8 mouse cellular contexts compared by ENCODE assay signal in genomic region chr1:87127206-87128030, GRCm38 (mm10). TPM values are rescaled to one million over a fixed set of nuclear protein-coding genes. Genes with fewer than 3 reads are reported as not detected.
DNase-seq lines count a peak whose midpoint lies in the region; ATAC-seq lines count a peak whose summit lies in the region.

No protein-coding gene starts in this region.

- no peak overlapping the region for H3K27ac ChIP-seq in forebrain, embryonic 12.5 days
- H3K27ac ChIP-seq in limb, embryonic 15.5 days: no peak overlapping the region

- DNase-seq in kidney, postnatal 10 days: peak; percentile 28
- no peak for DNase-seq in kidney, adult 18-20 months
- DNase-seq in MN1 (ENCODE audit: low spot score): no peak
- no peak for DNase-seq in adrenal gland, adult 18-20 months (ENCODE audit: low spot score in 2 of 2)
- DNase-seq in embryo, embryonic 11 days: no peak

- H3K9ac ChIP-seq in forebrain, embryonic 12.5 days: no peak overlapping the region
- H3K9ac ChIP-seq in limb, embryonic 15.5 days: no peak overlapping the region

- H3K36me3 ChIP-seq in forebrain, embryonic 12.5 days (replicated peaks): no peaks in the 10 kb centered on the region
- H3K36me3 ChIP-seq in limb, embryonic 15.5 days: no peaks in the 10 kb centered on the region

- ATAC-seq in forebrain, embryonic 12.5 days (ENCODE audit: low FRiP score): no peak
- ATAC-seq in inflammation-experienced regulatory T-cells, adult 6 months: peak; percentile 43
- no peak for ATAC-seq in limb, embryonic 15.5 days (ENCODE audit: insufficient number of reproducible peaks, low FRiP score, low TSS enrichment, low read depth)

- WGBS in forebrain, embryonic 12.5 days: 7% methylated on average over 43 of the region's 43 CpGs
- 8% methylated on average over 43 of the region's 43 CpGs for WGBS in limb, embryonic 15.5 days

- H3K4me3 ChIP-seq in forebrain, embryonic 12.5 days (replicated peaks): peak overlapping the region; percentile 13
- peak overlapping the region; percentile 18; the same call in 1 of the 2 replicates for H3K4me3 ChIP-seq in limb, embryonic 15.5 days

- H3K4me2 ChIP-seq in forebrain, embryonic 12.5 days: peak overlapping the region; percentile 38
- peak overlapping the region; percentile 29; the same call in 1 of the 2 replicates for H3K4me2 ChIP-seq in limb, embryonic 15.5 days

- peaks cover 45% of the 10 kb centered on the region for H3K27me3 ChIP-seq in forebrain, embryonic 12.5 days
- peaks cover 40% of the 10 kb centered on the region for H3K27me3 ChIP-seq in limb, embryonic 15.5 days

- no peaks in the 10 kb centered on the region for H3K9me3 ChIP-seq in forebrain, embryonic 12.5 days
- H3K9me3 ChIP-seq in limb, embryonic 15.5 days: no peaks in the 10 kb centered on the region

- H3K4me1 ChIP-seq in forebrain, embryonic 12.5 days: peaks cover 10% of the 10 kb centered on the region; the same call in 1 of the 2 replicates
- peaks cover 4% of the 10 kb centered on the region; the same call in 1 of the 2 replicates for H3K4me1 ChIP-seq in limb, embryonic 15.5 days

RNA-seq across cellular contexts. Expression of gene Akp3, which starts 2.6 kb away (rescaled TPM):
- not detected in 2 replicates for polyA plus RNA-seq in forebrain, embryonic 12.5 days (2016; fragmentation: Nextera tagmentation; extraction: Ambion mirVana)
- polyA plus RNA-seq in inflammation-experienced regulatory T-cells, adult 6 months (2017; shearing (Covaris generic)): not detected
- not detected in 2 replicates for polyA plus RNA-seq in limb, embryonic 15.5 days (2015; fragmentation: Nextera tagmentation; extraction: Ambion mirVana)
- total RNA-seq in adrenal gland, adult 18-20 months (2021): not detected

RNA-seq across cellular contexts. Expression of gene Alpi, which starts 26.0 kb away (rescaled TPM):
- polyA plus RNA-seq in forebrain, embryonic 12.5 days (2016; fragmentation: Nextera tagmentation; extraction: Ambion mirVana): not detected in 2 replicates
- not detected for polyA plus RNA-seq in inflammation-experienced regulatory T-cells, adult 6 months (2017; shearing (Covaris generic))
- 0.10 TPM in 1 of 2 replicates, not detected in the other for polyA plus RNA-seq in limb, embryonic 15.5 days (2015; fragmentation: Nextera tagmentation; extraction: Ambion mirVana)
- total RNA-seq in adrenal gland, adult 18-20 months (2021): not detected

RNA-seq across cellular contexts. Expression of gene Ecel1, which starts 28.9 kb away (rescaled TPM):
- 18.3 and 23.2 TPM in 2 replicates for polyA plus RNA-seq in forebrain, embryonic 12.5 days (2016; fragmentation: Nextera tagmentation; extraction: Ambion mirVana)
- under 1 TPM in 2 of 3 experiments, not detected in 1; 0.77 to 0.88 TPM for polyA plus RNA-seq in inflammation-experienced regulatory T-cells, adult 6 months (2017; shearing (Covaris generic))
- 0.55 and 1.8 TPM in 2 replicates for polyA plus RNA-seq in limb, embryonic 15.5 days (2015; fragmentation: Nextera tagmentation; extraction: Ambion mirVana)
- 1 to 10 TPM; 1.1 to 2.9 TPM for total RNA-seq in adrenal gland, adult 18-20 months (2021)

RNA-seq across cellular contexts. Expression of gene Alppl2, which starts 37.7 kb away (rescaled TPM):
- not detected in 2 replicates for polyA plus RNA-seq in forebrain, embryonic 12.5 days (2016; fragmentation: Nextera tagmentation; extraction: Ambion mirVana)
- not detected for polyA plus RNA-seq in inflammation-experienced regulatory T-cells, adult 6 months (2017; shearing (Covaris generic))
- polyA plus RNA-seq in limb, embryonic 15.5 days (2015; fragmentation: Nextera tagmentation; extraction: Ambion mirVana): not detected in 2 replicates
- not detected for total RNA-seq in adrenal gland, adult 18-20 months (2021)

RNA-seq across cellular contexts. Expression of gene Prss56, which starts 55.7 kb away (rescaled TPM):
- polyA plus RNA-seq in forebrain, embryonic 12.5 days (2016; fragmentation: Nextera tagmentation; extraction: Ambion mirVana): not detected in 2 replicates
- polyA plus RNA-seq in inflammation-experienced regulatory T-cells, adult 6 months (2017; shearing (Covaris generic)): not detected
- 0.12 and 0.19 TPM in 2 replicates for polyA plus RNA-seq in limb, embryonic 15.5 days (2015; fragmentation: Nextera tagmentation; extraction: Ambion mirVana)
- not detected for total RNA-seq in adrenal gland, adult 18-20 months (2021)
